Mouse (Mus musculus) ES-E14 (cell line): Measurements from ENCODE around the gene Limk1. TPM values are rescaled to one million over a fixed set of nuclear protein-coding genes. Genes with fewer than 3 reads are reported as not detected.

Experiments
- DNase-seq: peaks from one replicate; pipeline ENCODE4 v3.0.0-alpha.2; 2013; ENCODE audit warnings: low read depth, low spot score
- H3K27ac ChIP-seq: 2 replicates; pipeline ENCODE4 v1.5.1; 2012; ENCODE audit warnings: low read depth, mild to moderate bottlenecking, low read length, moderate library complexity, mixed read lengths; ENCODE audit not compliant: poor library complexity, insufficient read depth, severe bottlenecking
- H3K36me3 ChIP-seq: 2 replicates; pipeline ENCODE4 v1.6.1; 2012; ENCODE audit warnings: mild to moderate bottlenecking, low read length, moderate library complexity, mixed read lengths; ENCODE audit not compliant: control insufficient read depth, poor library complexity, insufficient read depth, severe bottlenecking
- H3K4me1 ChIP-seq, 2 experiments: fragments of 150-350 bp in 1 of 2; sonication (generic) in 1 of 2; 2 replicates each; pipeline ENCODE4 v1.6.1; 2012; ENCODE audit warnings: low read length in 2 of 2, mild to moderate bottlenecking in 1 of 2, mixed read lengths in 1 of 2; ENCODE audit not compliant: control insufficient read depth in 2 of 2, insufficient read depth in 2 of 2, poor library complexity in 1 of 2
- H3K4me3 ChIP-seq, 2 experiments: fragments of 150-350 bp in 1 of 2; sonication (generic) in 1 of 2; 2 replicates each; pipeline ENCODE4 v1.5.1; 2012; ENCODE audit warnings: low read length in 2 of 2, low read depth in 1 of 2, mild to moderate bottlenecking in 1 of 2, mixed read lengths in 1 of 2; ENCODE audit not compliant: insufficient read depth in 1 of 2, poor library complexity in 1 of 2, severe bottlenecking in 1 of 2
- H3K9ac ChIP-seq: 2 replicates; pipeline ENCODE4 v1.6.1; 2012; ENCODE audit warnings: low read depth, mild to moderate bottlenecking, low read length, mixed read lengths; ENCODE audit not compliant: poor library complexity, insufficient read depth, severe bottlenecking
- H3K9me3 ChIP-seq: fragments of 150-350 bp; sonication (generic); 2 replicates; pipeline ENCODE4 v1.6.1; 2012; ENCODE audit warnings: low read depth, mild to moderate bottlenecking, low read length; ENCODE audit not compliant: control insufficient read depth, insufficient read depth
- CHD2 ChIP-seq: IDR thresholded peaks from 2 replicates; pipeline ENCODE4 v1.6.1; 2014; ENCODE audit warnings: mild to moderate bottlenecking, low read depth, low read length, inconsistent platforms
- HCFC1 ChIP-seq: IDR thresholded peaks from 2 replicates; pipeline ENCODE4 v1.6.1; 2012; ENCODE audit warnings: low read length, inconsistent platforms, borderline replicate concordance; ENCODE audit not compliant: insufficient read depth
- MAFK ChIP-seq: IDR thresholded peaks from 2 replicates; pipeline ENCODE4 v1.6.1; 2014; ENCODE audit warnings: mild to moderate bottlenecking, low read depth, low read length, inconsistent platforms; ENCODE audit not compliant: insufficient read depth
- ZC3H11A ChIP-seq: IDR thresholded peaks from 2 replicates; pipeline ENCODE4 v1.6.1; 2012; ENCODE audit warnings: low read depth, mild to moderate bottlenecking, inconsistent platforms, low read length, borderline replicate concordance
- ZNF384 ChIP-seq: IDR thresholded peaks from 2 replicates; pipeline ENCODE4 v1.6.1; 2012; ENCODE audit warnings: low read depth, low read length, inconsistent platforms
- in situ Hi-C, 2 experiments: fragments of 600-800 bp; cut with MboI; formaldehyde crosslinking; loops; one replicate each; pipeline ENCODE4 v1.15.1; 2025; ENCODE audit warnings: low sequenced_read_pairs in 2 of 2, inconsistent platforms in 1 of 2; ENCODE audit not compliant: unreplicated experiment in 2 of 2
- total RNA-seq: library from RNA; depleted of rRNA; stranded (reverse); fragments of 300-350 nt; gene quantifications from 2 replicates; pipeline ENCODE4 v1.2.3, GENCODE M21; 2012

The Limk1 gene
- total RNA-seq, 1 experiment: 15.9 TPM

DNA sequence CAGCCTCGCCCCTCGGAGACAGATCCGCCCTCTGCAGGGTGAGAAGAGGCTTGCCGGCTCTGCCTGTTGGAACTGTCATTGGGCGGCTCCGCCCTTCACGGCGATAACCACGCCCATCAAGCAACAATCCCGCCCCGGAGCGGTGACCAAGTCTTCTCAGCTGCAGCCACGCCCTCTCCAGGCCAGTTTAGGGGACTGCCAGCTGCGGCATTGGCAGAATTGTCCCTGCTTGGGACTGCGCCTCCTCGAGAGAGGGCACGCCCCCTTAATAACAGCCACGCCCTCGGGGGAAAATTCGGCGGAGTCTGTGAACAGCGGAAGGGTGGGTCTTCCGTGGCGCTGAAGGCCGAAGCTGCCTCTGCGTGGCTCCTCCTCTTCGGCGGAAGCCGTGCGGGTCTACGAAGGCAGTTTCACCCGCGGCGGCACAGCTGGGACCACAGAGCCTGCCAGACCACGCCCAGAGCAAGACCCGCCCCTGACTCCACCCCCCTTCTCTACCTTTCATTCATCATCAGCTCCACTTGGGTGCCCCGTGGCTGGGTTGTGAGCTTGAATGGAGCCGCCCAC lies 403 bp upstream of the Limk1 start:
- Histone ChIP-seq H3K9ac (peak overlapping the region; percentile 43; the same call in 1 of the 2 replicates), H3K4me3 (peak overlapping the region; percentile 81 to 82), H3K27ac (no peak overlapping the region), H3K9me3 (no peaks in the 10 kb centered on the region), H3K4me1 (peaks cover 0 to 2% of the 10 kb centered on the region in 2 experiments; a peak in 2 of 4 replicates), H3K36me3 (no peaks in the 10 kb centered on the region; the same call in 1 of the 2 replicates)
- no peak for TF ChIP-seq ZC3H11A
- TF ChIP-seq MAFK: no peak
- no peak for TF ChIP-seq ZNF384
- TF ChIP-seq CHD2: no peak
- TF ChIP-seq HCFC1: no peak
- DNase-seq: peak; percentile 99
- in situ Hi-C loops: no loop called here

DNA sequence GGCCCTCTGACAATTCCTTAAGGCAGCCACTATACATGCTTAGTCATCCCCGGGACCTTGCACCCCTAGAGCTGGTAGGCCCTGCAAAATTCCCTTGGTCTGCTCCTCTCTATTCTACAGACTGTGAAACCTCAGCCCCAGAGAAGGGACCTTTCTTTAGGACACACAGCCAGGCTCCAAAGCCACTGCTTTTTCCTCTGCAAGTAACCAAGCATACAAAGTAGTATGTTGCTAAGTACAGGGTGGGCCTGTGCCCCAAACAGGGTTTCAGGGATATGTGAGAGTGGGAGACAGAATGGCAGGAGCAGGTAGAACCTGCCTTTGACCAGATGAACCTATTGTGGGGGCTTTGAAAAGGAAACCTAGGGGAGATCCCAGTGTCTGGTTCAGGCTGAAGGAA lies 1.2 kb downstream of the Limk1 start:
- no peaks in the 10 kb centered on the region; the same call in 1 of the 2 replicates for H3K36me3 ChIP-seq
- in situ Hi-C loops: no loop called here
- H3K27ac ChIP-seq: no peak overlapping the region
- peaks cover 0 to 2% of the 10 kb centered on the region in 2 experiments; a peak in 2 of 4 replicates for H3K4me1 ChIP-seq
- no peak for DNase-seq
- H3K9me3 ChIP-seq: no peaks in the 10 kb centered on the region
- H3K4me3 ChIP-seq: peak overlapping the region in 1 of 2 experiments; percentile 94; a peak in 1 of 4 replicates
- H3K9ac ChIP-seq: no peak overlapping the region
- TF ChIP-seq CHD2 (no peak), HCFC1 (no peak), ZNF384 (no peak), MAFK (no peak), ZC3H11A (no peak)

DNA sequence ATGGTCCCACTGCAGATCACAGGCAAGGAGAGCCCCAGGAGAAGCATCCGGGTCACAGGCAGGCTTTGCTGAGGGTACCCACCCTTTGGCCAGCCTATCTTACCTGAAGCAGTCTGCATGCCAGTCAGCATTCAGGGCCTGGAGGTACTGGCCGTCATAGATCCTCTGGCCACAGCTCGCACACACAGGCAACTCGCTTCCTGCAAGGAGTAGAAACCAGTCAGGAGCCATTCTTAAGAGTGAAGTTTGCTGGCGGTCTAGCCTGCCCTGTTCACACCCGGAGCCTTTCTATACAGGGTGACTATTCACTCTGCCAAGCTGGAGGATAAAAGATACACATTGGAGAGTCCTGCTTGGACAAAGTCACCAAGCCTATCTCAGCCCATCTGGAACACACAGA lies 1.9 kb downstream of the Limk1 start:
- DNase-seq: no peak
- in situ Hi-C loops: no loop called here
- no peaks in the 10 kb centered on the region; the same call in 1 of the 2 replicates for H3K36me3 ChIP-seq
- no peak overlapping the region for H3K27ac ChIP-seq
- peaks cover 0 to 2% of the 10 kb centered on the region in 2 experiments; a peak in 2 of 4 replicates for H3K4me1 ChIP-seq
- H3K9me3 ChIP-seq: no peaks in the 10 kb centered on the region
- H3K9ac ChIP-seq: no peak overlapping the region
- TF ChIP-seq HCFC1: no peak
- H3K4me3 ChIP-seq: no peak overlapping the region

DNA sequence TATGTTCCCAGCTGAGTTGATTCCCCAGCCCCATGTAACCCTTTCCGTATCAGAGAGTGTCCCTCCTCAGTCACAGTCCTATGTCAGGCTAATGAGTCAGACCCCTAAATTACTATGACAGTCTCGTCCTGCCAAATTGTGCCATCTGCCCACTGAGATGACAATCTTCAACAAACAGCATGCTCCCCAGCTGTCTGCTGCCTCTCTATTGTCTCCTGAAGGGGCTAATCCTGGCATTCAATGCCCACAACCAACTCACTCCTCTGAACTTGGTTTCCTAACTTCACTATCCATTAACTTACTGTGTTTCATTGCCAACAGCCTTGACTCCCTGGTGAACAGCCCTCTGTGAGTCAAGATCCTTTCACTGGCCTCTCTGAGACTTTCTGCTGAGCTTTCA lies 4.0 kb downstream of the Limk1 start:
- in situ Hi-C loops: no loop called here
- H3K36me3 ChIP-seq: no peaks in the 10 kb centered on the region; the same call in 1 of the 2 replicates

More for the DNA sequence above, 4.0 kb downstream of the Limk1 start:
- DNase-seq: no peak
- Histone ChIP-seq H3K4me3 (no peak overlapping the region), H3K27ac (no peak overlapping the region), H3K4me1 (peaks cover 0 to 2% of the 10 kb centered on the region in 2 experiments; a peak in 2 of 4 replicates), H3K9me3 (no peaks in the 10 kb centered on the region), H3K9ac (no peak overlapping the region)
- no peak for TF ChIP-seq HCFC1
- no peak for TF ChIP-seq MAFK
- no peak for TF ChIP-seq CHD2
- no peak for TF ChIP-seq ZC3H11A
- TF ChIP-seq ZNF384: no peak
